In genomic region chr1:20933457-20933856, GRCm38 (mm10) we compare ENCODE assay signal across 7 mouse cellular contexts. TPM values are rescaled to one million over a fixed set of nuclear protein-coding genes. Genes with fewer than 3 reads are reported as not detected.
DNase-seq lines count a peak whose midpoint lies in the region; ATAC-seq lines count a peak whose summit lies in the region.

No protein-coding gene starts in this region.

- no peak overlapping the region for H3K9ac ChIP-seq in forebrain, embryonic 15.5 days (replicated peaks)

- H3K36me3 ChIP-seq in forebrain, embryonic 15.5 days: 0 out of 2 replicates have a peak, but pooled peaks cover 9% of the 10 kb centered on the region
- H3K36me3 ChIP-seq in megakaryocyte, embryonic 14.5 days (replicated peaks; ENCODE audit: low read length): peaks cover 12% of the 10 kb centered on the region

- H3K27me3 ChIP-seq in forebrain, embryonic 15.5 days: no peaks in the 10 kb centered on the region
- H3K27me3 ChIP-seq in megakaryocyte, embryonic 14.5 days (replicated peaks): no peaks in the 10 kb centered on the region

- H3K9me3 ChIP-seq in forebrain, embryonic 15.5 days: no peaks in the 10 kb centered on the region
- no peaks in the 10 kb centered on the region for H3K9me3 ChIP-seq in megakaryocyte, embryonic 14.5 days

- WGBS in forebrain, embryonic 15.5 days: 27% methylated on average over 7 of the region's 7 CpGs

- H3K4me3 ChIP-seq in forebrain, embryonic 15.5 days: no peak overlapping the region
- H3K4me3 ChIP-seq in megakaryocyte, embryonic 14.5 days (replicated peaks): peak overlapping the region; percentile 19

- ATAC-seq in forebrain, embryonic 15.5 days (replicated peaks): peak; percentile 80

- H3K4me2 ChIP-seq in forebrain, embryonic 15.5 days (replicated peaks): no peak overlapping the region

- H3K27ac ChIP-seq in forebrain, embryonic 15.5 days (replicated peaks): no peak overlapping the region

- DNase-seq in Muller cell, postnatal 12 days (ENCODE audit: inconsistent ontology term): peak; percentile 24
- peak; percentile 71 for DNase-seq in cerebellum, adult 11-12 months
- DNase-seq in induced T-regulatory cell, adult 2 months (ENCODE audit: low read depth): peak; percentile 82
- peak; percentile 69 to 76 for DNase-seq in left cerebral cortex, adult 18-20 months (ENCODE audit: low spot score in 2 of 2)
- DNase-seq in right cerebral cortex, postnatal 25 days: peak; percentile 55

- no peaks in the 10 kb centered on the region for H3K4me1 ChIP-seq in forebrain, embryonic 15.5 days
- H3K4me1 ChIP-seq in megakaryocyte, embryonic 14.5 days: peaks cover 4% of the 10 kb centered on the region

RNA-seq across cellular contexts. Expression of gene Efhc1, which starts 18.0 kb away (rescaled TPM):
- 1.3 and 2.0 TPM in 2 replicates for polyA plus RNA-seq in forebrain, embryonic 15.5 days (2015; fragmentation: Nextera tagmentation; extraction: Ambion mirVana)
- under 1 TPM; 0.61 to 0.93 TPM for total RNA-seq in left cerebral cortex, adult 18-20 months (2021)
- 0.78 TPM in 1 of 2 replicates, not detected in the other for polyA plus RNA-seq in megakaryocyte, embryonic 14.5 days (2012; ENCODE audit: insufficient read depth, low replicate concordance)

RNA-seq across cellular contexts. Expression of gene Paqr8, which starts 43.1 kb away (rescaled TPM):
- 22.5 and 23.1 TPM in 2 replicates for polyA plus RNA-seq in forebrain, embryonic 15.5 days (2015; fragmentation: Nextera tagmentation; extraction: Ambion mirVana)
- 100 to 1,000 TPM; 110 to 114 TPM for total RNA-seq in left cerebral cortex, adult 18-20 months (2021)
- 0.20 and 1.4 TPM in 2 replicates for polyA plus RNA-seq in megakaryocyte, embryonic 14.5 days (2012; ENCODE audit: insufficient read depth, low replicate concordance)

Comparison
In these comparisons a context has a peak if more than half of its experiments do, and no peak if none do; other contexts are left out.
1. DNase-seq: peak in every context shown above with its lines; median percentile 82 in induced T-regulatory cell, adult 2 months; 72 in left cerebral cortex, adult 18-20 months; 71 in cerebellum, adult 11-12 months; 55 in right cerebral cortex, postnatal 25 days; 24 in Muller cell, postnatal 12 days.